Mouse (Mus musculus) CD4-positive, CD25-positive, alpha-beta regulatory T cell, adult 2 months (primary cell): ENCODE measurements at regions not wholly inside any gene's neighbourhood (a gene's known extent, or its start where the extent isn't known, plus 50 kb on each side); places are given as distances from the start of the nearest gene placed in this dataset.

Experiments
- DNase-seq: peaks from one replicate; pipeline ENCODE4 v3.0.0-alpha.2; 2012; ENCODE audit warnings: low read depth, low spot score

DNA sequence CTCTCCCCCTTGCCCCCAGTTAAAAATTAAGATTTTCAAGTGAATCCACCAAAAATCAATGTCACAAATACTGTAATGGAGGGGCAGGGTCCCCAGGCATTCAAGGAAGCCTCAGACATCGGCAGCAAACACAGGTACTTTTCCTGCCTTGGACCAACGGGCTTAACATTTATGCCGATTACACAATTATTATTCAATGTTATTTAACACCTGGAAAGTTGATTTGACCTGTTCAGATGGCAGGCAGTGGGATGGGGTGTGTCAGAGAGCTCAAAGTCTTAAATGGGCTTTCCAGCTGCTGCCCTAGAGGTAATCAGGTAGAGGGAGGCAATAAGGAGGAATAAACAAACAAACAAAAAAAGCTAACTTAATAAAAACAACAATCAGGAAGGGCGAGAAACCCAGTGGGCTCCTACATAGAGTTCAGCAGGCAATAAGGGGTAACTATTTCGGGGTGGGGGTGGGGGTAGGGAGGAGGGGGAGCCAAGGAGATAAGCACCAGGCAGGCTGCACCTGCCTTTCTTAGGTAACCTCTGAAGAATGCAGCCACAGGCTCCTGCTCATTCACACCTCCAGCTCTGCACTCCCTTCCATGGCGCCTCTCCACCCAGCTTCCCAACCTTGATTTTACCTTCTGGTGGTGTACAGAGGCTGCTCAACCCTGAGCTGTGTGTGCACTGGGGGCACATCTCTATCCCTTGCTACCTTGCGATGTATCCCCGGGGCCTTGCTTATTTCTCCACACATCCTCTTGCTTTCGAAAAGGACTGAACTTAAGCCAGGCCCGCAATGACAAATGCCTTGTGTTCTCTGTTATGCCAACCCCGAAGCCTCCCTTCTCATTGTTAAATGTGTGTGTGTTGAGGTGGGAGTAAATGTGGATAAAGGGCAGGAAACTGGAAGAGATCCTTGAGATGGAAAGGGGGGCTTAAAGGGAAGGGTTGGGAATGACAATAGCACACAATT lies 168.9 kb upstream of the Id2 start:
- DNase-seq: no peak

- no peak for DNase-seq
Observed at GRCm38 (mm10) chr12:25265066-25265465, 168.1 kb upstream of the Id2 start.

GRCm38 (mm10) chr12:25264408-25264807 lies 167.5 kb upstream of the Id2 start:
- no peak for DNase-seq

DNA sequence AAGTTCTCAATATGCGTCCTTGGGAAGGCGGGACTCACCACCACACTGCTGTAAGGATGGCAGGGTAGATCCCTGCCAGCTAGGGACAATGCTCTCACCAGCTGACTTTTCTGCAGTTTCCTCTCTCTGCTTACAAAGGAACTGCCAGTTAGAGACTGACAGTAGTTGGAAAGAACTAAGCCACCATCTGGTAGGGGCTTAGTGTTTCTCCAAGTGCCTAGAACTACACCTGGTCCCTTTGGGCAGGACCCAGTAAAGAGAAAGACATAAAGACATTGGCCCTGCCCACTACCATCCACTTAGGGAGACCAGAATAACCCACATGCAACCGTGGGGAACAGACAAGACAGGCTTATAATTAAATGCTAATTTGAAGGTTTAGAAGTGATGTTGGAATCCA lies 165.5 kb upstream of the Id2 start:
- DNase-seq: no peak

- no peak for DNase-seq
Observed at GRCm38 (mm10) chr12:25259123-25259522, 162.2 kb upstream of the Id2 start.

DNA sequence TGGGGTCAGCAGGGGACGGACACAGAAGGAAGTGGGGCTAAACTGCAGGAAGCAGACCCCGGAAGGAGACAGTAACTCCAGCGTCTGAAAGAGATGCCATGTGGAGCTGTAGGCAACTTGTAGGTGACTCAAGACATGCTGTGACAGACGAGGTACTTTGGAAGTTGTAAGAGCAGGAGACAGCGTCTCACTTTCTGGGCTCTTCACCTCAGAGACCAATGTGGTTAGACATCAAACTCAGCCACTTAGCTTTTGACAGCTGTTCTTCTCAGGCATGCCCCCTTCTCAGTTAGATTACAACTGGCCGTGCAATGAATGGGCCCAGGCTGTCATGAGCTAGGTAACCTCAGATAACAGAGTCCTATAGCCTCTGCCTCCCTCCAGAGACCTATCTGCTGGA lies 159.3 kb upstream of the Id2 start:
- no peak for DNase-seq

GRCm38 (mm10) chr12:25254716-25255115 lies 157.8 kb upstream of the Id2 start:
- DNase-seq: peak; percentile 40

- DNase-seq: no peak
Observed at GRCm38 (mm10) chr12:25252776-25253510, 156.0 kb upstream of the Id2 start.

GRCm38 (mm10) chr12:25251411-25252171 lies 154.7 kb upstream of the Id2 start:
- DNase-seq: no peak

- DNase-seq: no peak
Observed at GRCm38 (mm10) chr12:25250881-25251280, 153.9 kb upstream of the Id2 start.

GRCm38 (mm10) chr12:25248681-25249366 lies 151.9 kb upstream of the Id2 start:
- DNase-seq: no peak

DNA sequence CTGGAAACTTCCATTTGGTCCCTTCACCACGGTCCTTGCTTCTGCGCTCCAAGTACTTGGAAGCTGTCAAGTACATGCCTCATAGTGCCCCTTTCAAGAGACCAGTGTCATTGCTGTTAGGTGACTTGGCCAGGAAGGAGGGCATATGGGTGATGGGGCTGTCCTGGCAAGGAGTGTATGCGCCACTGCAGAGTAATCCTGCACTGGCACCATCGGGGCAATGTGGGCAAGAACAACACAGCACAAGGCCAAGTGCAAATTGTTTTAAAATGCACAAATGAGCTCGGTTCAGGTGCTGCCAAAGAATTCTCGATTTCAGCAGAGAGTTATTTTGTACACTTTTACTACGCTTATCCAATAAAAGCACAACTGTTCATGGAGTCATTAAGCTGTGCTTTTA lies 149.6 kb upstream of the Id2 start:
- no peak for DNase-seq

DNA sequence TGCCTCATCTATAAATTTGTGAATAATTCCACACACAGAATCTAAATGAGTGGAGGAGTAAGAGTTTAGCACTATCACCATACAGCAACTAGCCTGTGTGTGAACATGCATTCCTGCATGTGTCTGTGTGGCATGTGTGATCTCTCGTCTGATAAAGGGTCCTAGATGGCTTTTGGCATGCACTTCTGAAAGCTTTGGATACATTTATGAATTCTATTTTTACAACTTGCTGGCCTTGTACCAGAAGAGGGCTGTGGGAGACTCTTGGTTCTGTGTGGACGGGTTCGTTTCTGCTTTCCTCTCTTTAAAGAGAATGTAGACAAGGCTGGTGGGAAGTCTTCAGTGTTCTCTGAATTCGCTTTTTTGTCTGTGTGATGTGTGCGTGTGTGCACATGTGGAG lies 148.7 kb upstream of the Id2 start:
- no peak for DNase-seq

- DNase-seq: no peak
Observed at GRCm38 (mm10) chr12:25245251-25245650, 148.3 kb upstream of the Id2 start.

DNA sequence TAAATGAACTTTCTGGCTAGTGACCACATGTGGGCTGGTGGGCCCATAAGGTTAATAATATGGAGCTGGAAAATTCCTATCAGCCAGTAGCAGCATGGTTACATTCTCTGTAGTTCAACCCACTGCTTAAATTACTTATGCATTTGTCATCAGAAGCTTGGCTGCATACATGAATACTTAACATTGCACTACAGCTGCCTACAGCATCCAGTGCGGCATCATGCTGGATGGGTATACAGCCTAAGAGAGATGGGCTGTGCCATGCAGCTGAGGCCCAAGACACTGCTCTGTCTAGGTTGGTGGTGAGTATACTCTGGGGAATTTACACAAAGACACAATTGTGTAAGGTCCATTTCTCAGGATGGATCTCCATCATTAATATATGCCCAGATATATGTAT lies 147.7 kb upstream of the Id2 start:
- DNase-seq: no peak

GRCm38 (mm10) chr12:25243901-25244300 lies 147.0 kb upstream of the Id2 start:
- DNase-seq: no peak

DNA sequence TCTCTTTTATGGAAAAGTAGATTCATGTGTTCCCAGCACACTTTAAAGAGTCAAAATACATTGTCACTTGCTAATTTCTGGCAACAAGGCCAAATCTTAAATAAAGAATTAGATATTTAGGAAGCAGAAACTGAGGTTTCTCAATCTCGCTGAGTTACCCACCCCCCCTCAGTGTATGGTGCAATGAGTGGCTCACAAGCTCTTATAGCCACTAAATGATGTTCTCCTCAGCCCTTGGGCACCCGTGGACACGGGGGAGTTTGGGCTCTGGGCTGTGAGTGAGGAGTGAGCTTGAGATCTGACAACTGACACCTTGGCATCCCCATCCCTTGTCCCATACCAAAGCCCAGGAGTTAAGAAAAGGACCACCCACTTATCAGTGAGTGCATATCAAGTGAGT lies 145.4 kb upstream of the Id2 start:
- DNase-seq: no peak

- DNase-seq: peak; percentile 46
Observed at GRCm38 (mm10) chr12:25241675-25242074, 144.7 kb upstream of the Id2 start.

GRCm38 (mm10) chr12:25240796-25241195 lies 143.9 kb upstream of the Id2 start:
- no peak for DNase-seq

GRCm38 (mm10) chr12:25240142-25240541 lies 143.2 kb upstream of the Id2 start:
- peak; percentile 52 for DNase-seq

DNA sequence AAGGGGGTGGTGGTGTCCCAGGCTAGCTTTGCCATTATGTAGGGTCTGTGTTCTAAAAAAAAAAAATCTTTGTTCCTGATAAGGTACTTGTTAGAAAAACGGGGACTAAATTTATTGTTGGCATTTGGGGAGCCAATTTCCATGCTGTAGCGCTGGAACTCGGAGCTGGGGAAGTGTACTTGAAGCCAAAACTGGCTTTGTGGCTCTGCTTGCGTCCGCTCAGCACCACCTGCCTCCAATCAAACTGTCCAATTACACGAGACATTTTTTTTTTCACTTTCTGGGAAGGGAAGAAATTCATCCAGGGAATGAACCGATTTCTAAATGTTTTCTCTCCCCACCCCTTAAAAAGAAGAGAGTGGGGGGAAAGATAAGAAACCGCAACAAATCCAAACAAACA lies 138.1 kb upstream of the Id2 start:
- no peak for DNase-seq
